Mouse (Mus musculus) MEL (cell line): ENCODE data around the gene Hes1. TPM values are rescaled to one million over a fixed set of nuclear protein-coding genes. Genes with fewer than 3 reads are reported as not detected.

Source experiments
- DNase-seq: peaks from one replicate; pipeline ENCODE4 v3.0.0; 2011; ENCODE audit warnings: low read depth, low spot score
- H3K27ac ChIP-seq: 2 replicates; pipeline ENCODE4 v1.5.1; 2012; ENCODE audit warnings: low read depth, mild to moderate bottlenecking, control low read depth, low read length, moderate library complexity; ENCODE audit not compliant: control insufficient read depth
- H3K27me3 ChIP-seq, 2 experiments: fragments of 150-350 bp in 1 of 2; sonication (generic) in 1 of 2; 2 replicates each; pipeline ENCODE4 v1.6.1; 2012; ENCODE audit warnings: low read length in 2 of 2, mild to moderate bottlenecking in 2 of 2, improper control_type of control experiment in 1 of 2, moderate library complexity in 1 of 2; ENCODE audit not compliant: insufficient read depth in 2 of 2, control insufficient read depth in 1 of 2
- H3K36me3 ChIP-seq, 2 experiments: 2 replicates each; pipeline ENCODE4 v1.6.1; 2012 to 2014; ENCODE audit warnings: low read length in 2 of 2, improper control_type of control experiment in 1 of 2, inconsistent platforms in 1 of 2, mild to moderate bottlenecking in 1 of 2; ENCODE audit not compliant: insufficient read depth in 2 of 2, control insufficient read depth in 1 of 2
- H3K4me1 ChIP-seq, 2 experiments: fragments of 150-350 bp in 1 of 2; sonication (generic) in 1 of 2; 2 replicates each; pipeline ENCODE4 v1.6.1; 2012; ENCODE audit warnings: low read length in 2 of 2, improper control_type of control experiment in 1 of 2, mild to moderate bottlenecking in 1 of 2; ENCODE audit not compliant: insufficient read depth in 2 of 2, control insufficient read depth in 1 of 2
- H3K4me3 ChIP-seq, 2 experiments: fragments of 150-350 bp in 1 of 2; sonication (generic) in 1 of 2; 2 replicates each; pipeline ENCODE4 v1.5.1; 2012; ENCODE audit warnings: low read depth in 2 of 2, low read length in 2 of 2, mild to moderate bottlenecking in 2 of 2, moderate library complexity in 2 of 2, control low read depth in 1 of 2, improper control_type of control experiment in 1 of 2; ENCODE audit not compliant: control insufficient read depth in 1 of 2, insufficient read depth in 1 of 2
- H3K79me2 ChIP-seq: 2 replicates; pipeline ENCODE4 v1.6.1; 2012; ENCODE audit warnings: mild to moderate bottlenecking, low read length, moderate library complexity; ENCODE audit not compliant: control insufficient read depth, poor library complexity, insufficient read depth
- H3K9ac ChIP-seq: 2 replicates; pipeline ENCODE4 v1.6.1; 2012; ENCODE audit warnings: low read depth, mild to moderate bottlenecking, control low read depth, low read length, moderate library complexity; ENCODE audit not compliant: control insufficient read depth, poor library complexity, severe bottlenecking
- H3K9me3 ChIP-seq: fragments of 150-350 bp; sonication (generic); replicated peaks from 2 replicates; pipeline ENCODE4 v1.6.1; 2012; ENCODE audit warnings: mild to moderate bottlenecking, low read length, improper control_type of control experiment, moderate library complexity; ENCODE audit not compliant: insufficient read depth
- BHLHE40 ChIP-seq: IDR thresholded peaks from 2 replicates; pipeline ENCODE4 v1.6.1; 2012; ENCODE audit warnings: low read depth, mild to moderate bottlenecking, inconsistent platforms, low read length, improper control_type of control experiment, borderline replicate concordance
- CHD2 ChIP-seq: IDR thresholded peaks from 2 replicates; pipeline ENCODE4 v1.6.1; 2011; ENCODE audit warnings: low read length, improper control_type of control experiment
- E2F4 ChIP-seq: IDR thresholded peaks from 2 replicates; pipeline ENCODE4 v1.6.1; 2011; ENCODE audit warnings: low read depth, low read length, improper control_type of control experiment, borderline replicate concordance
- ETS1 ChIP-seq: IDR thresholded peaks from 2 replicates; pipeline ENCODE4 v1.6.1; 2012; ENCODE audit warnings: low read depth, mild to moderate bottlenecking, inconsistent platforms, low read length, improper control_type of control experiment, moderate library complexity
- GABPA ChIP-seq: IDR thresholded peaks from 2 replicates; pipeline ENCODE4 v1.6.1; 2012; ENCODE audit warnings: low read depth, mild to moderate bottlenecking, inconsistent platforms, low read length, improper control_type of control experiment, moderate library complexity
- MAFK ChIP-seq: IDR thresholded peaks from 2 replicates; pipeline ENCODE4 v1.6.1; 2011; ENCODE audit warnings: low read depth, mild to moderate bottlenecking, low read length, improper control_type of control experiment, borderline replicate concordance
- MAX ChIP-seq: IDR thresholded peaks from 2 replicates; pipeline ENCODE4 v1.6.1; 2011; ENCODE audit warnings: low read length, improper control_type of control experiment
- MYC ChIP-seq: IDR thresholded peaks from 2 replicates; pipeline ENCODE4 v1.6.1; 2011; ENCODE audit warnings: low read depth, mild to moderate bottlenecking, low read length, improper control_type of control experiment, moderate library complexity
- NELFE ChIP-seq: IDR thresholded peaks from 2 replicates; pipeline ENCODE4 v1.6.1; 2011; ENCODE audit warnings: low read depth, low read length, improper control_type of control experiment
- POLR2AphosphoS2 ChIP-seq: IDR thresholded peaks from 2 replicates; pipeline ENCODE4 v1.6.1; 2011; ENCODE audit warnings: low read length, improper control_type of control experiment
- RAD21 ChIP-seq: IDR thresholded peaks from 2 replicates; pipeline ENCODE4 v1.6.1; 2011; ENCODE audit warnings: mild to moderate bottlenecking, low read depth, low read length, improper control_type of control experiment
- TCF12 ChIP-seq: IDR thresholded peaks from 2 replicates; pipeline ENCODE4 v1.6.1; 2014; ENCODE audit warnings: low read depth, mild to moderate bottlenecking, inconsistent platforms, low read length, improper control_type of control experiment, moderate library complexity
- USF1 ChIP-seq: IDR thresholded peaks from 2 replicates; pipeline ENCODE4 v1.6.1; 2014; ENCODE audit warnings: low read depth, mild to moderate bottlenecking, inconsistent platforms, low read length, improper control_type of control experiment, moderate library complexity
- ZC3H11A ChIP-seq: IDR thresholded peaks from 2 replicates; pipeline ENCODE4 v1.6.1; 2012; ENCODE audit warnings: low read depth, mild to moderate bottlenecking, inconsistent platforms, low read length, improper control_type of control experiment
- ZKSCAN1 ChIP-seq: IDR thresholded peaks from 2 replicates; pipeline ENCODE4 v1.6.1; 2012; ENCODE audit warnings: low read depth, mild to moderate bottlenecking, inconsistent platforms, low read length, improper control_type of control experiment, moderate library complexity
- ZNF384 ChIP-seq: IDR thresholded peaks from 2 replicates; pipeline ENCODE4 v1.6.1; 2012; ENCODE audit warnings: low read depth, mild to moderate bottlenecking, inconsistent platforms, low read length, improper control_type of control experiment
- polyA plus RNA-seq, 2 experiments: library from polyadenylated mRNA; stranded (reverse) in 1 of 2; unstranded in 1 of 2; fragments of >175 nt in 1 of 2; fragments of >200 nt in 1 of 2; gene quantifications; 2 replicates each; pipeline versions ENCODE4 v1.2.1 to v1.2.4; 2012; ENCODE audit warnings: low replicate concordance in 2 of 2, low read depth in 1 of 2; ENCODE audit not compliant: insufficient read length in 2 of 2, insufficient read depth in 1 of 2, missing spikeins in 1 of 2
- total RNA-seq: library from RNA; depleted of rRNA; stranded (reverse); fragments of 300-350 nt; gene quantifications from 2 replicates; pipeline ENCODE4 v1.2.3, GENCODE M21; 2012

The Hes1 gene
- total and polyA plus RNA-seq, 3 experiments: 2.3 to 3.0 TPM; not detected in 1

DNA sequence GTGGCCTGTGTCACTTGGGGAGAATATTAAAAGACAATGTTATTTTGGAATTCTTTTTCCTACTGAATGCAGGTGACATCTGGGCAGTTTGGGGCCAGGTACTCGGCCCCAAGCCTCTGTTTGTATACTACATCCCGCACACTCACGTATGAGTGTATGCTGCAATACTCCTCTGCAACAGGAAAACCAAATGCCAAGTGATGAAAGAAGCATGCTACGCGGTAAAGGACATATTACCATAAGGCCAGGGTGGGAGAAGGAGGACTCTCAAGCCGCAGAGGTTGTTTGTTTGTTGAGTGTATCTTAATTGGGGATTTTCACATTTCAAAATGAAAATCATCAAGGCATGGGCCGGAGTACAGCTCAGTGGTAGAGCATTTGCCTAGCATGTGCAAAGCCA is 17.2 kb upstream of the Hes1 start:
- Histone ChIP-seq H3K27ac (no peak overlapping the region), H3K4me3 (no peak overlapping the region), H3K9ac (no peak overlapping the region)
- no peak for DNase-seq
- no peak for TF ChIP-seq GABPA
- TF ChIP-seq, all 39 proteins: peak for 0
- H3K36me3 ChIP-seq: no peaks in the 10 kb centered on the region
- no peaks in the 10 kb centered on the region for H3K4me1 ChIP-seq
- H3K79me2 ChIP-seq: no peaks in the 10 kb centered on the region
- H3K27me3 ChIP-seq: peaks cover 12 to 19% of the 10 kb centered on the region in 2 experiments
- no peaks in the 10 kb centered on the region for H3K9me3 ChIP-seq

DNA sequence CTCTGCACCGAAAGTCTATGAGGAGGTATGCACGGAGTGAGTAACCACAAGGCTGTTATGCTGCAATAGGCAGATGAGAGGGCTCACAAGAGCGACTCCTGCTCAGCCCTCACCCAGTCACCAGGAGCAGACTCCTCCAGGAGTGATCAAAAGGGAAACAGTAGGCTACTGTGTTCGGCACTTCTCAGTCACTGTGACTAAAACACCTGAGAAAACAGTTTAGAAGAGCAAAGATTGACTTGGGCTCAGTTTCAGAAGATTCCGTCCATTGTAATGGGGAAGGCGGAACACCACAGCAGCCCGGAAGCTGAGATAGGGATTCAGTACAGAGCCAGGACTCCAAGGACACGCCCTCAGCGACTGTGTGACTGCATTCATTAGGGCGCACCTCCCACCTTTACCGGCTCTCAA is 16.8 kb upstream of the Hes1 start:
- H3K9ac ChIP-seq: no peak overlapping the region
- TF ChIP-seq ZNF384: no peak

DNA sequence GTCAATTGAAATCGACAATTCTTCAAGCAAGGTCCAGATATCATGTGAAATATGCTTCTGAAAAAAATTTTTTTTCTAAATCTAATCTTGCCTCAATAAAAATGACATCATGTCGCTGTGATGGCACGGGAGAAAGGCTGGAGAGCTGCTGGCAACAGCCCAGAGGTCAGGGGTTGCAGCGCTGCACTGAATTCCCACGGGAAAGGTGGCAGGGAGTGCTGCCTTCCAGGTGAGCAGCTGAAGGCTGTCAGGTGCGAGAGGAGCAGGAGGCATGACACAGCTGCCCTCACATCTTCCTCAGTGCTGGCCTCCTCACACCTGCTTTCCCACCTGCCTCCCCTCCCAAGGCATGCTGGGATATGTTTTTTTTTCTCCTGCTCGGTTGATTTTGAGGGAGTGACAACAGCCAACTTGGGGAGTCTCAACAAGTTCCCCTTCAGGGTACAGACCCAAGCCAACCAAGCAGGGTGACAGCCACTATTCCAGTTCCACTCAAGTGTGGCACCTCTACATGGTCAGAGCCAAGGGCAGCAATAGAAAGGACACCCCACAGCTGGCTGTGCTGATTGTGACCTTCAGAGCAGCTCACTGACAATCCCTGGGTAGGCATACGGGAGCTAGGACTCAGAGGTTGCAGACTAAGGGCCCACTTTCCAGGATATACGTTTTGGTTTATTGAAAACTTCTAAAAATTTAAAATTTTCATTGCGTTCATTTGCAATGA is 13.3 kb upstream of the Hes1 start:
- Histone ChIP-seq H3K79me2 (no peaks in the 10 kb centered on the region), H3K4me3 (no peak overlapping the region), H3K27ac (no peak overlapping the region), H3K36me3 (no peaks in the 10 kb centered on the region), H3K4me1 (no peaks in the 10 kb centered on the region), H3K9me3 (no peaks in the 10 kb centered on the region), H3K27me3 (peaks cover 16 to 20% of the 10 kb centered on the region in 2 experiments), H3K9ac (no peak overlapping the region)
- no peak for DNase-seq
- TF ChIP-seq RAD21: no peak
- no peak for TF ChIP-seq CHD2
- no peak for TF ChIP-seq MYC
- no peak for TF ChIP-seq MAX
- no peak for TF ChIP-seq ZKSCAN1
- TF ChIP-seq TCF12: no peak
- TF ChIP-seq E2F4: no peak
- no peak for TF ChIP-seq BHLHE40
- TF ChIP-seq GABPA: no peak
- TF ChIP-seq ZC3H11A: no peak
- TF ChIP-seq ETS1: no peak
- TF ChIP-seq MAFK: no peak
- no peak for TF ChIP-seq USF1
- TF ChIP-seq NELFE: no peak
- TF ChIP-seq POLR2AphosphoS2: no peak

More for the DNA sequence above, 16.8 kb upstream of the Hes1 start:
- Histone ChIP-seq H3K27ac (no peak overlapping the region), H3K79me2 (no peaks in the 10 kb centered on the region), H3K4me1 (no peaks in the 10 kb centered on the region), H3K4me3 (no peak overlapping the region), H3K36me3 (no peaks in the 10 kb centered on the region), H3K27me3 (peaks cover 12 to 19% of the 10 kb centered on the region in 2 experiments), H3K9me3 (no peaks in the 10 kb centered on the region)
- no peak for DNase-seq
